Mouse (Mus musculus) ovary, postnatal 14 days (tissue): ENCODE results near the gene Mkrn2os.

ENCODE experiments used
- DNase-seq: peaks from one replicate; pipeline ENCODE4 v3.0.0; 2022; ENCODE audit warnings: low spot score

Mkrn2os gene

DNA sequence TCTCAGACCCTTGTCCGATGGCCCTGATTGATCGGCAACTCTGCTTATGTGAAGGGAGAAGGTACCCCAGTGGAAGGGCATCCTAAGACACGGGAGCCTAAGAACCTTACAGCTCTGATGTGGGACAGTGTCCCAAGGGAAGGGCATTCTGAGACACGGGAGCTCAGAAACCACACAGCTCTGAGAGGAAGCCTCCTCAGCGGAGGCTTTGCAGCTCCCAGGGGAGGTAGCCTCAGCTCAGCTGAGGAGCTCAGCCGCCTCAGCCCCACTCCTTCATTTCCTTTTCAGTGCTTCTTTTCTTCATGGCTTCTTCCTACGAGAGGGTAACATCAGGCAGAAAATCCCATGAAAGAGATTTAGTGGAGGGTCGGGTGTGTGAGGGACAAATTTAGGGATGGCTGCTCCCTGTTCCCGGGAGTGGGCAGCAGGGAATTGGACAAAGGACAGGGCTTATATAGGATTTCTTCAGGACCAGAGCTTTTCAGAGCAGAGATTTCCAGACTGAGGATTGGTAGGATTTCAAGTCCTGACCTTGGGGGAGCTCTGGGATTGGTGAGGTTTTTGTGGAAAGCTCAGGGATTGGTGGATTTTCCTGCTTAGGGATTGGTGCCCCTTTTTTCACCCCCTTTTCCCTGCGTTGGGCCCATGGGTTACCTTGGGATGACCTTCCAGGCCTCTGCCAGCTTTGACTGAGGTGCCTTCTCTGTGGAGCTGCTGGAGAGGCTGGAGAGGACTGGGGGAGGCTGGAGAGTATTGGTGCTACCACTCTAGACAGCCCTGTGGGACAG lies 9.9 kb downstream of the Mkrn2os start:
- DNase-seq, result no peak

DNA sequence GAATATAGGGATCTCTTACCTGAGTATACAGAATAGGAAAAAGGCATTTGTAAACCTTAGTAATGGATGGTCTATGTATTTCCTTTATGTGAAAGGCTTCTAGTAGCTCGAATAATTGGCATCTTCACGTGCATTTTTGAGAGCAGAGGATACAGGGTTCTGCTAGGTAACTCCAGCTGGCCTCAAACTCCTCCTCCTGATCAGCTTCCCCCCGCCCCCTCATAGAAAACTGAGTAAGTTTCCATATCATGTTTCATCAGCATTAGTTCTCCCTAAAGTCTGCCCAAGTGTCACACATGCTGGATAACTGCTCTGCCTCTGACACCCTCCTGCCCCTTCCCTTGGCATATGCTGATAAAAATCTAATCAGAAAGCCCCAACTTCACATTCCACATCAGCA lies 11.6 kb downstream of the Mkrn2os start:
- no peak for DNase-seq

DNA sequence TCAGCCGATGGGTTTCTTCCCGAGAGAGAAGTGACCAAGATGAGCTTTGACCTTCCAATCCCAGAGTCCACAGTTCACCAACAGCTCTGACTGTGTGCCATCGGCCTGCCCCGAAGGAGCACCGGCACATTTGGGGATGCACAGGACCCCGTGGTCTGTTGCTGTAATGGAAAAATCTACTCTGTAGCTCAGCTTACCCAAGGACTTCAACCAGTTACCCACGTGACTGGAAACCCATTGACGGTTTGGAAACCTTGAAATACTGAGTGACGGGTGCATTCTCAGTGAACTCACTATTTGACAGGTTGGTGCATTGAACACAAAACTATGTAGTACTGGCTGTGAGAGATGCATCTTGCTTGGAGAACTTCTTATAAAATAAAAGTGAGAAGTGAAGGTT lies 14.4 kb downstream of the Mkrn2os start:
- no peak for DNase-seq

DNA sequence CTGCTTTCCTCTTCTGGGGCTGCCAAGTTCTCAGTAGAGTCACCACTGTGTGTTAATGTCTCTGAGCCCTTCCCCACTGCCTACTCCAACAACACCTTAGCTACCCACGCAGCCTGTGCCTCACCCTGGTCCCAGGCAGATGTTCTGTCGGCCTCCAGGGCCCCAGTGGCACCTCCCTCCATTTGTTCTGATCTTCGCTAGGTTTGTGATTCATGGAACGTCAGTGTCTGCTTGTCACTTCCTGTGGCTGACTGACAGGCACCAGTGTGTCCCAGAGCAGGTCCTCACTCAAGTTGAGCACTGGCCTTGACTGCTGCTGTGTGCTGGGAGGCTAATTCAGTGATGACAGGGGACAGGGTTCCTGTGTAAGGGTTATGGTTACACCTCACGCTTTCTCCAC lies 15.0 kb downstream of the Mkrn2os start:
- DNase-seq, result no peak

DNA sequence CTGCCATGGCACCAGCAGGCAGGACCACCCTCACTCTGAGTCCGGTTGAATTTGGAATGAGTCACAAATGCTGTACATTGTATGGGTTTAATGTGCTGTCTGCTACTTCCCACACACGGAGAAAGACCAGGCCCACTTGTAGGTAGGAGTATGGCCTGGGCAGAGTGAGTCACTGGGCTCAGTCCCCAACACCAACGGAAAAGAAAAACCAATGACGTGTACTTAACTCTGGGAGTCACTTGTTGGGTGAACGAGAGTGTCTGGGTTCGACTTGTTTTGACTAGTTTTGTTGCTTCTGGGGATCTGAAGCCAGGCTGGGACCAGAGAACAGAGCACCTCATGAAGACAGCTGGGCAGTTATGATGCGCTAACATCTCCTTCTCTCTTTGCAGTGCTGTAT lies 18.2 kb downstream of the Mkrn2os start:
- no peak for DNase-seq

DNA sequence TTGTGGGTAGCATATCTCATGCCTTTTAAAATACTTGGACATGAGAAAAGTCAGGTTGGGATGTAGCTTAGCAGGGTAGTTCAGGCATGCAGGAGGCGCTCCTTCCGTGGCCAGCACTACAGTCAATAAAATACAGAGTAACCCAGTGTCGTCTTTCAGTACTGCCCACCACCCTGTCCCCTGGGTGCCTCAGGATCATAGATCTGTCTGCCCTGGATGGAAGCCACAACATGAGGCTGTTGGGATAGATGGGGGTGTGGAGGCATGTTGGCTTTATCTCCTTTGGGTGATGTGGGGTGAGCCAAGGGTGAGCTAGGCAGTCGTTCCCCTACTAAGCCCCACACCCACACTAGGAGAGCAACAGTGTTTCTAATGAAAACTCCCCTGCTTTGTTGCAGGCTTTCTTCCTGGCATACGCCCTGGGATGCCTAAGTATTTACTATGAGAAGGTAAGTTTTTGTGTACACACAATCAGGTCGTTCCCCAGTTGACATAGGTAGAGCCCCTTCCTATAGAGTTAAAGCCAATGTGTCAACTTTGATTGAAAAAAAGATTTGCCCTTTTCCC lies 26.8 kb downstream of the Mkrn2os start:
- no peak for DNase-seq

DNA sequence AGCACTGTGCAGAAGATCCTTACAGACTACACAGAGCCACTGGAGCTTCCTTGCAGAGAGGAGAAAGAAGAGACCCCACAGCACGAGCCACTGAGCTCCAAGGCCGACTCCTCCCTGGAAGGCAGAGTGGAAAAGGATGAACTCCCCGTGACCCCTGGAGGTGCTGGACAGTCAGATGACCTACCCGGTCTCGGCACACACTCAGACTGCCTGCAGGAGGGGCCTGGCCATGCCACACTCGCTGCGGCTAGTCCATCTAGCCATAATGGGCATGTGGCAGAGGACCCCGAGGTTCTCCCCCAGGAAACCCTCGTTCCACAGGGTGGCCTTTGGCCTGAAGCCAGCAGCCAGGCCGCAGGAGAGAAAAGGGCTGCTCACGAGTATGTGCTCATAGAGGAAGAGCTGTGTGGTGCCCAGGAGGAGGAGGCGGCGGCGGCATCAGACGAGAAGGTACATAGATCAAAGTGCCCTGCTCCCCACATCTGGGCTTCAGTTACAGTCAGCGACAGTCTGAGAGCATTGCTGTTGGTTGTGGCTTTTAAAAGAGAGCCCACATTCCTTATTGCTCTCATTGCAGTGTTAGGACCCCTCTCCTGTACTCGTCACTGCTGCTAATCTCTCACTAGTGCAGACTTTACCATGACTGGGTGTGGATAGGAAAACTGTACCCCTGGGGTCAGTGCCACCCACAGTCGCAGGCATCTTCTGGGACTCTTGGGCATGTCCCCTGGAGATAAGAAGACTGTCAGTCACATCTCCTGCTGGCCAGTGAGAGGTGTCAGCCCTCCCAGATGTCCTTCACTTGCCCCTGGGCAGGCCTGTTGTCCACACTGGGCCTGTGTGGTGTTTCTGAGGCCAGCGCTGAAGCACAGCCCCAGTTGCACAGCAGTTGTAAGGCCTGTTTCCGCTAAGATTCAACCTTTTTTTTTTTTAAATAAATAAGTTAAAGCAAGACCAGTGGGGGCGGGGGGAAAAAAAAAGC lies 32.4 kb downstream of the Mkrn2os start:
- no peak for DNase-seq

DNA sequence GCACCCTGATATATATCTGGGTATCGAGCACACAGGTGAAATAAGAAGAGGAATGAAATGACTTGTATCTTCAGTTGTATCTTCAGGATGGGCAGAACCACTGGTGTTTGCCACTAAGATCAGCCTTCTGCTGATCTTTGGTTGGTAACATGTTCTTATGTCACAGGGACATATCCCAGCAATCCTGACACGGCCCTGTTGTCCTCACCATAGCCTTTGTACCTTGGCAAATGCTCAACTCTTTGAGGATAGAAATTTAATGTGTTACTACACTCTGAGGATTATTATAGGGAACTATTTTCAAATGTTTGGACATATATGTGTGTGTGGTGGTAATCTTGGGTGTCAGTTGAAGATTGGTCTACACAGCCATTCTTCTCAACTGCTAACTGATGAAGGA lies 34.2 kb downstream of the Mkrn2os start:
- no peak for DNase-seq

DNA sequence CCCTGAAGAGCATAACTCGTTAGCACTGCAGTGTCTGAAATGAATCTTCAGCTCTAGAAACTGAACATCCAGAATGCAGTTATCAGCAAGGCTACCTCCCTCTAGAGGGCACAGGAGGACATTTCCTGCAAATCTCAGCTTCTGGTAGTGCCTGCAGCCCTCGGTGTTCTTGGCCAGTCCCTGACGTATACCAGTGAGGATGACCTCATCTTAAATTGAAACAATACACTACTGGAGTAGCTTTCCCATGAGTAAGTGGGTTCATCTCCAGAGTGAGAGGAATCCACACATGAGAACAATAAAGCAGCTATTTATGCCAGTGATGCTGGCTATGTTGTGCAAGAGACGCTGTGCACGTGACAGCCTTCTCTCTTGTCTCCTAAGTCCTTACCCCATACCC lies 36.9 kb downstream of the Mkrn2os start:
- no peak for DNase-seq

DNA sequence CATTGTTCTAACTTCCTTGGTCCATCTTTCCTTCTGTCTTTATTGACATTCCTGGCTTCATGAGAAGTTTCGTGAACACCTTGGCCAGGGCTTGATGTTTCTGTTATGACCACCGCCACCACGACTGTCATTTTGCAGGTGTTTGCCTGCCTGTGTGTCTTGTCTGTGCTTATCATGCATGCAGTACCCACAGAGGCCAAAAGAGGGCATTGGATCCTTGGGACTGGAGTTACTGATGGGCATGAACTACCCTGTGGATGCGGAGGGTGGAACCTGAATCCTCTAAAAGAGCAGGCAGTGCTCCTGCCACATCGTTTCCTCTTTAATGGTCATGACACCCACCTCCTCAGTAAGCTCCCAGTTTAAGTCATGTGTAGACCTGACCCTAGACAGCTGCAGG lies 46.1 kb downstream of the Mkrn2os start:
- DNase-seq, result peak; percentile 49

DNA sequence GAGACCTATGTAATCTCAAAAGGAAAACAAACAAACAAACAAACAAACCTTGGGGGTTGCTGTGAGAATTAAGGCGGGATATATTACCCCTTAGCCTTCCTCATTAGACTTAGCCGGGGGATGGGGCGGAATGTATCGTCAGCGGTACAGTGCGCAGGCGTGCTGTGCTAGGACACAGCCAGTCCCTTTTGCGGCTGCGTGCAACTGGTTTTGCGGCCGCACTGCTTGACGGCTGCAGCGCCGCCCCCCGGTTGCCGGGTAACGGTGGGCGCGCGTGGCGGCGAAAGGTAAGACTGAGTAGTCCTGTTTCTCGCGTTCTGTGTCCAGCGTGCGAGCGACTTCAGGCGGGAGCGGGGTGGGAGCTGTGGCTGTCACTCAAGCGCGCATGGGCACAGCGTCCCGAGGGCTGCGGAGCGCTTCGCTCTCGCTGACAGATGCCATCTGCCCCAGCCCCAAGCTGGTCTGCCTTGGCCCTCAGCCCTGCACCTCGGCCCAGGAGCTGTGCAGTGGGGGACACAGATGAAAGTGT lies 47.9 kb downstream of the Mkrn2os start, which contains the start of gene Tsen2:
Tsen2 (plus strand) TSS at position 223 of the 529 bp plus-strand sequence.
- peak; percentile 95 for DNase-seq

DNA sequence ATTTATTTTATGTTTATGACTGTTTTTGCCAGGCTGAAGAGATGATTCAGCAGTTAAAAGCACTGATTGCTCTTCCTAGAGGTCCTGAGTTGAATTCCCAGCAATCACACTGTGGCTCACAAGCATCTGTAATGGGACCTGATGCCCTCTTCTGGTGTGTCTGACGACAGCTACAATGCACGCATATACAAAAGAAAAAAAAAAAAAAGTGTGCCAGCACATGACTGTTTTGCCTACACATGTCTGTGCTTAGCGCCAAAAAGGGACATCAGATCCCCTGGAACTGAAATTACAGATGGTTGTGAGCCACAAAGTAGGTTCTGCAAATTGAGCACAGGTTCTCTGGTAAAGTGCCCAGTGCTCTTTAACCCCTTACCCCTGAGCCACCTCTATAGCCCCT lies 50.0 kb downstream of the Mkrn2os start:
- no peak for DNase-seq

DNA sequence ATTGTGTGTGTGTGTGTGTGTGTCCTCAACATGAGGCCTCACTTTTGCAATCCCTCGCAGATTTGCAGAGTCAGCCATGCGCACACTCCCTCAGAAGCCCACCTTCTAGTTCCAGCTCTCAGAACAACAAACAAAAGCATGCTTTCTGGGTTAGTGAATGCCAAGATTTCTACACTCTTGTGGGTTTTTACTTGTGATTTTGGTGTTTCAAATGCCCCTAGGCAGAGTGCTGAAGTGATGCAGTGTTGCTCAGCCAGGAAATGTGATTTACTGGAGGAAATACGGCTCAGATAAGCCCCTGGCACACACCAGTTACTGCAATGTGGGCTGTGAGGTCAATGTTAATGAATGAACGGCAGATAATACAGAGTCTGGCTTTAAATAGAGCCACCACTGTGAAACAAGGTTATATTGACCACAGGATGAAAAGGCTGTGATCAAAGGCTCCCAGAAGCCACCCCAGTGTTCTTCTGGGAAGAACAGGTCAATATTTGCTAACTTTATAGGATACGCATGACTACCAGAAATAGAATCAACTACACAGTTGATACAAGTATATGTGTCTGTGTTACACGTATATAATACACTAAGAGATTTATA lies 50.6 kb downstream of the Mkrn2os start:
- no peak for DNase-seq

DNA sequence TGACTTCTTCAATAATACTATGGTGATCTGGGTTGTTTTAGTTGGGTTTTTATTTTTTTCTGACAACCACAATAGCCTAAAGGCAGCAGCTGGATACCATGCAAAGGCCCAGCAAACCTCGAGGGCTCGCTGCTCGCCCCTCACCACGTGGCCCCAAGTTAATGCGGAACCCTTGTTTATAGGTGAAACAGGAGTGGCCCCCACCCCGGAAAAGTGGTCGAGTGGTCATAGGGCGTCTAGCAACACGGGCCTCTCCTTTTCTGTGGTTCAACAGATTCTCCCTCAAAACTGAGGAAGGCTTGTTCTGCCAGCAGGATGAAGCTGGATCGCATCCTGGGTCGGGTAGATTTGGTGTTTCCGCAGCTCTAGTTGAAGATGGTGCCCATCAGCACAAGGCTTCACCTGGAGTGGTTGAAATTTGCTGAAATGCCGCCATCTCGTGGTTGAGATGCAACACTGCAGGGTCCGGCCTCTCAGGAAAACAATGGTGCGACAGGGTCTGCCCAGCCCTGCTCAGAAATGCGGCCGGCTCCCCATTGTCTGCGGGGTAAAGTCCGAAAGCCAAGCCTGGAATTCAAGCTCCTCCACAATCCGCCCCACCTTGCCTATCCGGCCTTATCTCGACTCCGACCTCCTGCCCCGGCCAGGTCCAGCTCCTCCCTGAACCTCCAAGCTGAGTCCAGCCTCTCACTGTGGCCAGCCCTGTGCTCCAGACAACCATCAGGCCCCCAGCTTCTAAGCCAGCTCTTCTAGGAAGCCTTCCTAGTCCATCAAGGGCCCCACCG lies 53.5 kb downstream of the Mkrn2os start:
- DNase-seq, result peak; percentile 82

DNA sequence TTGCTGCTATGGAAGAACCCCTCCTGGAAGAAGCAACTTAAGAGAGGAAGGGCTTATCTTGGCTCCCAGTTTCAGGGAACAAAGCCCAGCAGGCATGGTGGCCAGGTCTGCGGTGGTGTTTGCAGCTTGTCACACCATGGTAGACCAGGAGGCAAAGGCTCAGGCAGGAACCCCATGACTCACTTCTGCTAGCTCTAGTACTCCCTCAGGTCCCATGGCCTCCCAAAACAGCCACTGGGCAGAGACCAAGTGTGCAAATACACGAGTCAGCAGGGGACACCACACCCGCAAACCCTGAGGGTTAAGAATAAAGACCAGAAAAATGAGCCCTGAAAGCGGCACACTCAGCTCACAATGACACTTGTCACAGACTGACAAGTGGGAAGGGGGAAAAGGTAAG lies 56.2 kb downstream of the Mkrn2os start:
- no peak for DNase-seq

DNA sequence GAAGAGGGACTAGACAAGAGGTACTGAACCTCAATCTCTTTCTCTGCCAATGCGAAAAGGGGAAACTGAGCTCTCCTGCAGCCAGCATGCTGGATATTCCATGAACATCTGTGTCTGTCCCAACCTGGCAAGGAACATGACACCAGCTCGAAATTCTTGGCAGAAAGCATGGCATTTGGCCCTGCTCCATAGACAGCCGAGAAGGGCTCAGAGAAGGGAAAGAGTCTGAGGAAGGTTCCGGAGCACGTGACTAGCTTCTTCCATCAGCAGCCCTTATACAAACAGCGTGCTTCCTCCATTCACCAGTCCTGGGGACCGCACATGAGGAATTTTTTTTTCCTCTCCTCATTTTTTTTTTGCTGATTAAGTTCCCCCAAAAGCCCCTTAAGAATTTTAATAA lies 57.8 kb downstream of the Mkrn2os start:
- no peak for DNase-seq
